Mouse (Mus musculus) ES-Bruce4 (cell line): ENCODE results near the gene Mfsd14a. TPM values are rescaled to one million over a fixed set of nuclear protein-coding genes. Genes with fewer than 3 reads are reported as not detected.

Experiments used
- H3K27ac ChIP-seq: 2 replicates; pipeline ENCODE4 v1.5.1; 2012; ENCODE audit warnings: low read length, inconsistent platforms; ENCODE audit not compliant: insufficient read depth
- H3K27me3 ChIP-seq: 2 replicates; pipeline ENCODE4 v1.6.1; 2012; ENCODE audit warnings: mild to moderate bottlenecking, low read length, inconsistent platforms; ENCODE audit not compliant: control insufficient read depth, poor library complexity, insufficient read depth, severe bottlenecking
- H3K36me3 ChIP-seq: 2 replicates; pipeline ENCODE4 v1.6.1; 2012; ENCODE audit warnings: inconsistent platforms, mild to moderate bottlenecking, low read length, moderate library complexity; ENCODE audit not compliant: control insufficient read depth, poor library complexity, insufficient read depth, severe bottlenecking
- H3K4me1 ChIP-seq: one replicate; pipeline ENCODE4 v1.8.1; 2011; ENCODE audit warnings: low read length; ENCODE audit not compliant: control insufficient read depth, insufficient read depth
- H3K4me3 ChIP-seq: 2 replicates; pipeline ENCODE4 v1.5.1; 2011; ENCODE audit warnings: low read depth, mild to moderate bottlenecking, low read length
- H3K9ac ChIP-seq: 2 replicates; pipeline ENCODE4 v1.6.1; 2012; ENCODE audit warnings: low read depth, mild to moderate bottlenecking, inconsistent platforms; ENCODE audit not compliant: poor library complexity, severe bottlenecking
- H3K9me3 ChIP-seq: replicated peaks from 2 replicates; pipeline ENCODE4 v1.6.1; 2012; ENCODE audit warnings: mild to moderate bottlenecking, low read length, inconsistent platforms; ENCODE audit not compliant: control insufficient read depth, poor library complexity, insufficient read depth, severe bottlenecking
- CTCF ChIP-seq: IDR thresholded peaks from one replicate; pipeline ENCODE4 v1.8.1; 2011; ENCODE audit warnings: low read depth, low read length
- EP300 ChIP-seq: IDR thresholded peaks from 2 replicates; pipeline ENCODE4 v1.6.1; 2011; ENCODE audit warnings: low read depth, low read length; ENCODE audit not compliant: insufficient read depth
- POLR2A ChIP-seq: IDR thresholded peaks from one replicate; pipeline ENCODE4 v1.8.1; 2011; ENCODE audit warnings: low read length; ENCODE audit not compliant: insufficient read depth
- polyA plus RNA-seq: library from polyadenylated mRNA; stranded (reverse); fragments of >200 nt; gene quantifications from 2 replicates; pipeline ENCODE4 v1.2.4, GENCODE M21; 2011; ENCODE audit warnings: low read depth; ENCODE audit not compliant: missing spikeins, insufficient read depth, insufficient read length

Gene Mfsd14a
- polyA plus RNA-seq, 1 experiment: 78.1 TPM

- H3K27ac ChIP-seq: no peak overlapping the region
- no peaks in the 10 kb centered on the region for H3K27me3 ChIP-seq
- H3K36me3 ChIP-seq: no peaks in the 10 kb centered on the region; the same call in 1 of the 2 replicates
- TF ChIP-seq EP300 (no peak), CTCF (no peak), POLR2A (no peak)
- no peaks in the 10 kb centered on the region for H3K4me1 ChIP-seq
- no peak overlapping the region for H3K9ac ChIP-seq
- H3K4me3 ChIP-seq: no peak overlapping the region
- H3K9me3 ChIP-seq: no peaks in the 10 kb centered on the region
Observed at GRCm38 (mm10) chr3:116601005-116601404, 61.5 kb downstream of the Mfsd14a start.

GRCm38 (mm10) chr3:116599705-116600104 is 62.8 kb downstream of the Mfsd14a start:
- no peak for TF ChIP-seq EP300
- TF ChIP-seq CTCF: no peak
- no peaks in the 10 kb centered on the region for H3K9me3 ChIP-seq
- H3K4me3 ChIP-seq: no peak overlapping the region
- H3K9ac ChIP-seq: no peak overlapping the region
- no peak overlapping the region for H3K27ac ChIP-seq
- no peaks in the 10 kb centered on the region for H3K4me1 ChIP-seq
- H3K36me3 ChIP-seq: no peaks in the 10 kb centered on the region
- no peaks in the 10 kb centered on the region for H3K27me3 ChIP-seq

- Histone ChIP-seq H3K4me3 (peak overlapping the region; percentile 84), H3K27ac (no peak overlapping the region)
- no peak for TF ChIP-seq POLR2A
- TF ChIP-seq EP300: no peak
- TF ChIP-seq CTCF: no peak
Observed at GRCm38 (mm10) chr3:116595603-116595991, 66.9 kb downstream of the Mfsd14a start.

GRCm38 (mm10) chr3:116594728-116595602 is 67.5 kb downstream of the Mfsd14a start, which contains the start of gene Sass6:
Sass6 (plus strand) TSS chr3:116594982.
- TF ChIP-seq EP300 (no peak), POLR2A (no peak), CTCF (no peak)
- peak within 1 kb of the TSS; percentile 84 for H3K4me3 ChIP-seq
- H3K27me3 ChIP-seq: no peaks in the 10 kb centered on the region
- no peaks in the 10 kb centered on the region for H3K4me1 ChIP-seq
- no peaks in the 10 kb centered on the region for H3K9me3 ChIP-seq
- peak within 1 kb of the TSS; percentile 83 for H3K9ac ChIP-seq
- peaks cover 11% of the 10 kb centered on the region for H3K36me3 ChIP-seq
- 0 out of 2 replicates have a peak within 1 kb of the TSS, but pooled peaks have one; percentile 12 for H3K27ac ChIP-seq

More at GRCm38 (mm10) chr3:116595603-116595991, 66.9 kb downstream of the Mfsd14a start:
- no peaks in the 10 kb centered on the region for H3K27me3 ChIP-seq
- H3K4me1 ChIP-seq: no peaks in the 10 kb centered on the region
- peaks cover 8% of the 10 kb centered on the region for H3K36me3 ChIP-seq
- H3K9ac ChIP-seq: peak overlapping the region; percentile 83
- H3K9me3 ChIP-seq: no peaks in the 10 kb centered on the region

GRCm38 (mm10) chr3:116594076-116594727 is 68.3 kb downstream of the Mfsd14a start:
- Histone ChIP-seq H3K9ac (peak overlapping the region; percentile 83), H3K9me3 (no peaks in the 10 kb centered on the region), H3K4me1 (no peaks in the 10 kb centered on the region), H3K27ac (no peak overlapping the region), H3K4me3 (peak overlapping the region; percentile 84), H3K27me3 (no peaks in the 10 kb centered on the region), H3K36me3 (peaks cover 14% of the 10 kb centered on the region)
- TF ChIP-seq CTCF (no peak), POLR2A (no peak), EP300 (no peak)

- Histone ChIP-seq H3K4me3 (no peak overlapping the region), H3K4me1 (no peaks in the 10 kb centered on the region), H3K36me3 (peaks cover 35% of the 10 kb centered on the region), H3K9me3 (no peaks in the 10 kb centered on the region), H3K27me3 (no peaks in the 10 kb centered on the region), H3K9ac (no peak overlapping the region), H3K27ac (no peak overlapping the region)
- TF ChIP-seq CTCF (no peak), EP300 (no peak), POLR2A (no peak)
Observed at GRCm38 (mm10) chr3:116582201-116582600, 80.3 kb downstream of the Mfsd14a start.

Other genes starting within 250 kb of the Mfsd14a start
- gene Cdc14a, start 238.6 kb downstream of the Mfsd14a start, polyA plus RNA-seq: 3.1 and 3.6 TPM in 2 replicates
- gene Rtca, start 154.5 kb downstream of the Mfsd14a start, polyA plus RNA-seq: 47.6 and 50.9 TPM in 2 replicates
- gene Dbt, start 149.6 kb downstream of the Mfsd14a start, polyA plus RNA-seq: 34.4 and 37.6 TPM in 2 replicates
- 0.19 TPM in 1 of 2 replicates, not detected in the other for gene Lrrc39, start 99.7 kb downstream of the Mfsd14a start, polyA plus RNA-seq
- 19.8 and 23.4 TPM in 2 replicates for gene Sass6, start 67.7 kb downstream of the Mfsd14a start, polyA plus RNA-seq
- gene Trmt13, start 48.1 kb downstream of the Mfsd14a start, polyA plus RNA-seq: 32.3 and 32.8 TPM in 2 replicates
- not detected in 2 replicates for gene Gm43191, start 18.6 kb upstream of the Mfsd14a start, polyA plus RNA-seq
- gene Slc35a3, start 50.2 kb upstream of the Mfsd14a start, polyA plus RNA-seq: 28.3 and 31.3 TPM in 2 replicates
- 15.2 and 15.8 TPM in 2 replicates for gene Agl, start 145.5 kb upstream of the Mfsd14a start, polyA plus RNA-seq
- gene Frrs1, start 196.8 kb upstream of the Mfsd14a start, polyA plus RNA-seq: 60.3 and 65.0 TPM in 2 replicates